Mouse (Mus musculus) left cerebral cortex, postnatal 10 days (tissue): ENCODE results near the gene Itgb3. TPM values are rescaled to one million over a fixed set of nuclear protein-coding genes. Genes with fewer than 3 reads are reported as not detected.

Experiments used
- DNase-seq, 2 experiments: peaks; one replicate each; pipeline ENCODE4 v3.0.0; 2021 to 2022; ENCODE audit warnings: low spot score in 2 of 2, mixed read lengths in 1 of 2; ENCODE audit errors: extremely low spot score in 1 of 2
- intact Hi-C: fragments of 180-260 bp; cut with DNase I; formaldehyde crosslinking; loops from one replicate; pipeline ENCODE4 v1.15.1; 2025
- total RNA-seq, 2 experiments: library from RNA; stranded (reverse); gene quantifications; 2 replicates each; pipeline ENCODE4 v1.2.3; 2021

The Itgb3 gene
- total RNA-seq, 2 experiments from 2014 or later = 5.5 to 6.7 TPM

DNA sequence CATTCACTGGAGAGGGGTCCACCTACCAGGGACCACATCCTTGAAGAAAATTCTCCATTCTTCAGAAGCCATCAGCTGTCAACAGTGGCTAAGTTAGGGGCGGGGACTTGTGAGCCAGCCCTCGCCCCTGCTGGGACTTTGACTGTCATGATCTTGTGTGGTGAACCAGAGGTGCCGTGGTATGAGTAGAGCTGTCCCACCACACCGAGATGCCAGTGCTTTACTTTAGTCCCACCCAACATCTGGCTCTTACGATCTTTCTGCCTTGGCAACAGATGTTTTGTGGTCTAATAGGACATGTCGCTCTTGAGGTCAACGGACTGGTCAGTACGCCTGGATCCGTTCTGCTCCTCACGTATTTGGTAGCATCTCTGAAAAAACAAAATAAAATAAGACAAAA is 5.8 kb downstream of the Itgb3 start:
- no peak for DNase-seq
- intact Hi-C loops = no loop called here

DNA sequence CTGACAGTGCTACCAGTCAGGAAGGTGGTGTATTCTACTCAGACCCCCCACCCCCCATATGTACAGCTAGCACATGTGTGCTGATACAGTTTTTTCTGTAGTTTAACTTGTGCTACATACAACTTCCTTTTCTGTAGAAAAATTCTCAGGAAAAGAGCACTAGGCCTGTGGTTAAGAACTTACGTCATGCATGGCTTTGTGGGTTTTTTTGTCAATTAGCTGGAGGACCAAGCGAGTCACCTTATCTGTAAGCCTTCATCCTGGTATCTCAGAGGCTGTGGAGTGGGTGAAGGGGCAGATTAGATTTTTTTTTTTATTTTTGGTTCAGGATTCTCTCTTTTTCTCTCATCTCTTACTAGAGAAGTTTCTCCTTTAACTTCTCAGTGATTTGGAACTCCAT is 6.3 kb downstream of the Itgb3 start:
- no peak for DNase-seq
- intact Hi-C loops = no loop called here

- intact Hi-C loops = no loop called here
- DNase-seq = no peak
These were observed 8.4 kb downstream of the Itgb3 start for GRCm38 (mm10) chr11:104616182-104616581.

- DNase-seq = no peak
- intact Hi-C loops = no loop called here
These were observed 10.9 kb downstream of the Itgb3 start for GRCm38 (mm10) chr11:104618638-104619076.

- no peak for DNase-seq
- intact Hi-C loops = no loop called here
These were observed 11.6 kb downstream of the Itgb3 start for GRCm38 (mm10) chr11:104619084-104620022.

GRCm38 (mm10) chr11:104622040-104622962 is 14.5 kb downstream of the Itgb3 start:
- DNase-seq = peak in 1 of 2 experiments; percentile 23
- intact Hi-C loops = no loop called here

DNA sequence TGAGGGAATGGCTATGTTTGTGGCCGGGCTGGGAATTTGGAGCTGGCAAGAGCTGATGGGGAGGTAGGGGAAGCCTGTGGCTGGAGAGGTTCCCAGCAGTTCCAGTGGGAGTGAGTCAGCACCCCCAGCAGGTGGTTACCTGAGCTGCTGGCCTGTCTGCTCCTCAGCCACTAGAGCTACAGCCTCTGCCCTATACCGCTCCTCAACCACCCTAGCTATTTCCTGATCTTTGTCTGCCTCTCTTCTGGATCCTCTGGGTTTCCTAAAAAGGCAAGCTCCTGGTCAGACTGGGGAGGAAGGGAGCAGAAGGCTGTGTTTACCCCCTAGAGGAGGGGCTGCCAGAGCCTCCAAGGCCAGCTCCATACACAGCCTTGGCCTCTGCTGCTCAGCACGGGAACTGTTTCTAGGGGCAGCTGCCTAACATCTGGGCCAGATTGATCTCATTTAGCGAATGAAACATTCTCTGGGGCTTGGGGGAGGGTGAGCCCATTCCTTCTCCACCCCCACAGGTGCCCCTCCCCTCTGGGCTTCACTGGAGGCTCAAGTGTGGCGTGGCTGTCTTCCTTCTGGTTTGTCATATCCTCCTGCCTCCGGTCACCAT is 17.1 kb downstream of the Itgb3 start:
- intact Hi-C loops = no loop called here
- DNase-seq = peak in 1 of 2 experiments; percentile 53

DNA sequence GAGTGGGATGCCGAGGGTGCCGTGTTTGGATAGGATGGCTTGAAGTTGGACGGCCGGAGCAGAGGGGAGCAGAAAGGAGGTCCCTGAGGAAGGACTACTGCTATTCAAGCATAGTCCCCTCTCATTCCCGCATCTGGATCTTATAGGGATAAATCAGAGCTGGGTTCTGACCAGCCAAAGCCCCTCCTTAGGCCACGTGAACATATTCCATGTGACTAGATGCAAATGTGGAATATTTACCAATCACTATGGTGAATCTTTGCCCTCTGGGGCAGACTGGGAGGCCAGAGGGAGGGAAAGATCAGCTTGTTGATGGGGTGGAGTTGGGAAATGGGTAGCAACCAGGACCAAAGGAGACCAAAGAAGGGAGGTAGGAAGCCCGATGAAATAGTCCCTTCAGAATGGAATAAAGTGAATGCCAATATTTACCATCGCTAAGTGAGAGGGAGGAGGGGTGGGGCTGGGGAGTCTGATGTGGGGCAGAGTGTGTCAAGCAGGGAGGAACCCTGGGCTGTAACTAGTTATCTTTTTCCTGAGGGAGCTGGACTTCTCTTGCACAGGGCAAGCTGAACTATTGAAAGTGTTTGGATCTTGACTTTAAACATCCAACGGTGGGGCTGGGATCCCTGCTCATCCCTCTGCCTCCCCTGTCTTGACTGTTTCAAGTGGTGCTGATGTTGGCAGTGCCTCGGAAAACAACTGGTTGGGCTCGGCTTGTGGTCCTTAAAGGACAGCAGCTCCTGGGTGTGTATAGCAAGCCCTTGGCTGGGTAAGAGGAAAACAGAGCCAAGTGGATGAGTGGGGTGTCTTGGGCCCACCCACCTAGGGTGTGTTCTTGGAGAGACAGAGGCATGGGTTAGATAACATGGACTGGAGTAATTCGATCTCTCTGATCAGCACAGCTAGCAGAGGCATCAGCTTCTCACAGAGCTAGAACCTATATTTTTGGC is 17.9 kb downstream of the Itgb3 start:
- intact Hi-C loops = no loop called here
- peak in 1 of 2 experiments; percentile 52 for DNase-seq

- no peak for DNase-seq
- intact Hi-C loops = no loop called here
These were observed 18.8 kb downstream of the Itgb3 start for GRCm38 (mm10) chr11:104626635-104627034.

DNA sequence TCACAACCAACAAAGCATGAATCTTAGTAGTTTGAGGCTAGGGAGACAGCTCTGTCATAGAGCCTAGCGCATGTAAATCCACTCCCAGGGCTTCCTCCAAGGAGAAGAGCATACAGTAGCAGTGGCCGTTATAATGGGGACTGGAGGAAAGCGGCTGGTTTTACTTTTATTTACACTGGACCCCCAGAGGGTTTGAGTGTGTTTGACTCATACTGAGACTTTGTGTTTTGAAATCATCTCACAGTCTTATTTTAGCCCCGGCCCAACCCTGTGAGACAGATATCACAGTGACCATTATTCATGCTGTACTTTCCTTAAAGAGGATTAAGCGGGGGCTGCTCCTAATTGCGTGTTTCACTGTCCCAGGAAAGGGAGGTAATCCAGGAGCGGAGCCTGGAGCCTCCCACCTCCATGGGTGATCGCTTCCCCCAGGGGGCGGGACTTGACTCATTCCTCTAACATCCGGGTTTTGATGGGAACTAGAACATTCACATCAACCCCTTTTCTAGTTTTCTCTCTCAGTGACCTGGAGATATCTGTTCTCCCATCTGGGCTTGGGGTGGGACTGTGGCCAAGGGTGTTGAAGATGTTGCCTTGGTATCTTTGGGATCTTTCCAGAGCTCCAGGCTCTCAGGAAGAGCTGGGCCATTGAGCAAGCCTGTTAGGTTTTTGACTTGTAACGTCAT is 20.0 kb downstream of the Itgb3 start:
- peak in 1 of 2 experiments; percentile 54 for DNase-seq
- intact Hi-C loops = no loop called here

GRCm38 (mm10) chr11:104628566-104628965 is 20.8 kb downstream of the Itgb3 start:
- peak in 1 of 2 experiments; percentile 14 for DNase-seq
- intact Hi-C loops = no loop called here

DNA sequence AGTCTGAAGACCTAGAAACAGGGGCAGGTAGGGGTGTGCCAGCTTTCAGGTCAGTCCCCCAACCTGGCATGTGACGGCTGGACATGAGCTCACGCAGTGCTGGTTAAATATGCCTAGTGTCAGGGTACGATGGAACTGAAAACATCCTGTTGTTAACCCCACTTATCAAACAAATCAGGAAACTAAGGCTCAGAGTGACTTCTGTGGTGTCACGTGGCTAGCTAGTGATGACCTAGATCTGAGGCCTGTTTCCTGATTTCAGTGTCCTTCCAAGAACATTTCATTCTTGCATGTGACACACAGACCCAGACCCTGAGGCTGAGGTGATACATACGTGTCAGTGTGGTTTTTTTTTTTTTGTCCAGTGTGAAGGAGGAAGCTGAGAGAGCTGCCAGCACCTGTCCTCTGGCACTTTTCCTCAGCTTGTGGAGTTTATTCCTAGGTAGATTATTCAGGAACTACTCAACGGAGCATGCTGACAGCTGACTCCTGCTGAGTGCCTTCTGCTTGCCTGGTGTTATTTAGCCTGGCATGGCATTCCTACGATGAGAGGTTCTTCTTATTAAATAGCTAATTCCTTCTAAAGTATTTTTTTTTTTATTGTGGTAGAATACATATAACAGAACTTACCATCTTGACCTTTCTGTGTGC is 22.5 kb downstream of the Itgb3 start:
- no peak for DNase-seq
- intact Hi-C loops = no loop called here

- intact Hi-C loops = no loop called here
- peak in 1 of 2 experiments; percentile 12 for DNase-seq
These were observed 23.5 kb downstream of the Itgb3 start for GRCm38 (mm10) chr11:104631306-104631705.

DNA sequence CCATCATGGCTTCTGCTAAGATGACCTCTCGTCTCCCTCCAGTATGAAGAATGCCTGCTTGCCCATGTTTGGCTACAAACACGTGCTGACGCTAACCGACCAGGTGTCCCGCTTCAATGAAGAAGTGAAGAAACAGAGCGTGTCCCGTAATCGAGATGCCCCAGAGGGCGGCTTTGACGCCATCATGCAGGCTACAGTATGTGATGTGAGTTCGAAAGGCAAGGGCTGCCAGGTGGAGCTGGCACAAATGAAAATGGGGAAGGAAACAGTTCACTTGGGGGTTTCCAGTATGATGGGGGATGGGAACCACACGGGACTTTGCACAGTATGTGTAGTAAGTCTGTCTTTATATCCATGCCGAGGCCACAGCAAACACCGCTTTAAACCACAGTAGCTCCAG is 29.2 kb downstream of the Itgb3 start:
- peak in 1 of 2 experiments; percentile 15 for DNase-seq
- intact Hi-C loops = no loop called here

- peak in 1 of 2 experiments; percentile 28 for DNase-seq
- intact Hi-C loops = no loop called here
These were observed 30.2 kb downstream of the Itgb3 start for GRCm38 (mm10) chr11:104638006-104638405.

DNA sequence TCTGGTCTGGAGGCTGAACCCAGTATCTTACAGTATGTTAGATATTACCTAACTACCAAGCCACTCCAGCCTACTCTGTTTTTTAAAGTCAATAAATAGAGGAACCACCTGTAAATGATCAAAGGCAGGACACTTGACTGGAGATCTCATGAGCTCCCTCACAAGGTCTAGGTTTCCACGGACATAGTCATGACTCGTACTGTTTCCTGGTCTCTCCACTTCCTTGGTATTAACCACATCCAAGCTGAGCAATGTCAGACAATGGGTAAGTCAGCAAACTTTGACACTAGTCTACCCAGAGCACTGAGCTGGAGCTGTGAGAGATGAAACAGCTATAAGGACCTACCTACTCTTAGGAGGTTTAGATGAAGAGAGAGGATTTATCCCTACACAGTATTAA is 31.1 kb downstream of the Itgb3 start:
- intact Hi-C loops = no loop called here
- no peak for DNase-seq

- intact Hi-C loops = no loop called here
These were observed 31.8 kb downstream of the Itgb3 start for GRCm38 (mm10) chr11:104639634-104640033.

More at GRCm38 (mm10) chr11:104639634-104640033, 31.8 kb downstream of the Itgb3 start:
- no peak for DNase-seq
